Mouse (Mus musculus): ENCODE results near the gene Aven.

Gene Aven

GRCm38 (mm10) chr2:112669461-112669860 lies 176.7 kb downstream of the Aven start:
- no peak for DNase-seq (ENCODE audit: low read depth)

GRCm38 (mm10) chr2:112676175-112676574 lies 183.4 kb downstream of the Aven start:
- no peak for DNase-seq (ENCODE audit: low read depth)

GRCm38 (mm10) chr2:112676721-112677120 lies 184.0 kb downstream of the Aven start:
- no peak for DNase-seq (ENCODE audit: low read depth)

- DNase-seq (ENCODE audit: low read depth) = no peak
Observed at GRCm38 (mm10) chr2:112677246-112677645, 184.5 kb downstream of the Aven start.

- no peak for DNase-seq (ENCODE audit: low read depth)
Observed at GRCm38 (mm10) chr2:112681817-112682216, 189.1 kb downstream of the Aven start.
